Mouse (Mus musculus): ENCODE results near the gene Ryr2.

GRCm38 (mm10) chr13:12008995-12009689 lies 97.6 kb downstream of the Ryr2 start:
- TF ChIP-seq CTCF (IDR thresholded peaks at IDR 0.05; ENCODE audit: control insufficient read depth, insufficient read depth, insufficient replicate concordance, low read depth, low read length) (no peak), POLR2A (IDR thresholded peaks at IDR 0.05; ENCODE audit: control insufficient read depth, low read depth, low read length) (no peak)
